Mouse (Mus musculus): Measurements from ENCODE around the gene Plpp3. TPM values are rescaled to one million over a fixed set of nuclear protein-coding genes. Genes with fewer than 3 reads are reported as not detected.

Plpp3 gene
- total RNA-seq, 2 experiments from 2014 or later = 197 to 198 TPM

DNA sequence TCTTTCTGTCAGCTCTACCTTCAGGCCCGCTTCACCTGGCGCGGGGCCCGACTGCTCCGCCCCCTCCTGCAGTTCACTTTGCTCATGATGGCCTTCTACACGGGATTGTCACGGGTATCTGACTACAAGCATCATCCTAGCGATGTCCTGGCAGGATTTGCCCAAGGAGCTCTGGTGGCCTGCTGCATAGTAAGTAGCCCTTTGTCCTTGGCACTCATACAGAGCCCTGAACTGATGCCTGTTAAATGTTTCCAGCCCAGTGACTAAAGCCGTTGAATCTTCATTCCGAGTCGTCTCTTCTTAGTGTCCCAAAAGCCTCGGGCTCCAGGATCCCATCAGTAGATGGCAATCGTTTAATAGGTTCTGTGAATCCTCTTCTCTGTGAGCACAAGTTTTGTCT, 62.2 kb downstream of the Plpp3 start:
- Histone ChIP-seq H3K27ac (no peak overlapping the region; the same call in 1 of the 2 replicates), H3K4me3 (no peak overlapping the region)
- no peak for TF ChIP-seq CTCF (conservative IDR thresholded peaks at IDR 0.05)
- no peak for DNase-seq (ENCODE audit: low spot score in 2 of 2)

DNA sequence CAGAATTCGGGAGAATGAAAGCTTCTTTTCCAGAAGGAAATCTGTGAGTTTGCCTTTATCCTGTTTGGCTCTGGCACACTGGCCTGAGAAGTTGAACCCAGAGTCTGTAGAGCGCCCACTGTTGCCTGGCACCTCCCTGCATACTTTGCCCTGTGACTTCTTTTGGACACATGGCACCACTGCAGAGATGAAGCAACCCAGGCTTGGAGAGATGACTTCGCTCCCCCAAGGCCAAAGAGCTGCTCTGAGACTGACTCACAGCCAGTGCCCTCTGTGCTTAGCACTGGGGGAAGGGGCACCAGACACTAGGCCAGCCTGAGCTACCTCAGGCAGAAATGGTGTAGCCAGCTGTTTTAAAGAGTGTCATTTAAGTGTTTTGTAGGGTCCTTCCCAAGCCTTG, 63.7 kb downstream of the Plpp3 start:
- Histone ChIP-seq H3K4me3 (no peak overlapping the region), H3K27ac (no peak overlapping the region)
- no peak for DNase-seq (ENCODE audit: low spot score in 2 of 2)
- TF ChIP-seq CTCF (conservative IDR thresholded peaks at IDR 0.05) = no peak

DNA sequence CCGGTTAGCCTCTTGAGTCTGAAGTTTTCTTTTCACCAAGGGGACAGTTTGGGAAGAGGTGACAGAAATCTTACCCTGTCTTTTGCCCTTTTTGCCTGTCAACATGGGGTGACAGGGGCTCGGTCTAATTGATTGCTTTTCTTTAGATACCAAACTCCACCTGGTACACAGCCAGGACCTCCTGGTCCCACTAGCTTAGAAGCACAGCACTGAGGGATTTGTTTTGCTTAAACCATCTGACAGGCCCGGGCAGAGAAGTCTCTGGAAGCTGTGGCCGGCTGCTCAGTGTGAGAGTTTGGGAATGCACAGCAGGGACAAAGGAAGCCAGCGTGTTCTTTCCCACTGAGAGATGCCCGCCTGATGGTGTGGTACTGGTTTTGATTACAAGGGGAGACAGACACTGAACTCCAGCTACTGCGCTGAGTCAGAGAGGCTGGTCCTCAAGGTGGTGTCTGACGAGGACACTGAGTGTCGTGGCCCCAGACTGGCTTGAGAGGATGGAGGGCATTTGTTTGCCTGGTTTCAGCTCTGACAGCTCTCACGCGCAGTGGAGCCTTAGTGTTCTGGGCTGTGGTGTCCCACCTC, 64.2 kb downstream of the Plpp3 start:
- no peak for DNase-seq (ENCODE audit: low spot score in 2 of 2)
- no peak overlapping the region for H3K4me3 ChIP-seq
- no peak overlapping the region for H3K27ac ChIP-seq
- no peak for TF ChIP-seq CTCF (conservative IDR thresholded peaks at IDR 0.05)

DNA sequence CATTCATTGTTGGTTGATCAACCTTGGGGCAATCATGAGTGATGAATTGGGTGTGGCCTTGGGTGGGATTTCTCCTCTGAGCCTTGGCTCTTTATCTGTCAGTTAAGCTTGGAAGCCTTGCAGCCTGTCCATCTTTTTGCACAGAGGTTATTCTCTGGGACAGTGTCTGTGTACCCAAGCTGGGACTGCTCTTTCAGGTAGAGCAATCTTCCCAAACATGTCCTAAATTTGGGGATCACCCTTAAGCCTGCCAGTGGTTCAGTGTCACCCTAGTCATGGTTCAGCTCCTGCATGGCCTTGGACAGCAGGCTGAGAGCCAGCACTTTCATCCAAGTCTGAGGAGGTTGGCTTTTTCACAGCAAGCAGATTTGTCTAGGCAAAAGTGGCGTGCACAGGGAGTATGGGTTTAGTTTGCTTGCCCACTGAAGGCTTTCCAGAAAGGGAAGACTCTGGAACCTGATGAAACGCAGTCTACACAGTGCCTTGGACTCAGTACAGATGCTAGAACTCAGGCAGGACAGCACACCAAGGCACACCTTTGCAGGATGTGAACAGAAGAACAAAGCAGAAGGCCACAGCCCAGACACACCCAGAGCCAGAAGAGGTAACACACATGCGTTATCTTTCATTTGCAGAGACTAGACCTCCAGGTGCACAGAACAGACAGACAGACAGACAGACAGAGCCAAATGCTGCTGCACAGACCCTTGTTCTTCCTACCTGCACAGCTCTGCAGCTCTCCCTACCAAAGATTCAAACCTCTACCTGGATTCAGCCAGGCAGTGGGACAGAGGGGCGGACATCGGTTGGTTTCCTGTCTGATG, 66.2 kb downstream of the Plpp3 start:
- H3K27ac ChIP-seq = no peak overlapping the region
- no peak for DNase-seq (ENCODE audit: low spot score in 2 of 2)
- no peak for TF ChIP-seq CTCF (conservative IDR thresholded peaks at IDR 0.05)
- no peak overlapping the region for H3K4me3 ChIP-seq

DNA sequence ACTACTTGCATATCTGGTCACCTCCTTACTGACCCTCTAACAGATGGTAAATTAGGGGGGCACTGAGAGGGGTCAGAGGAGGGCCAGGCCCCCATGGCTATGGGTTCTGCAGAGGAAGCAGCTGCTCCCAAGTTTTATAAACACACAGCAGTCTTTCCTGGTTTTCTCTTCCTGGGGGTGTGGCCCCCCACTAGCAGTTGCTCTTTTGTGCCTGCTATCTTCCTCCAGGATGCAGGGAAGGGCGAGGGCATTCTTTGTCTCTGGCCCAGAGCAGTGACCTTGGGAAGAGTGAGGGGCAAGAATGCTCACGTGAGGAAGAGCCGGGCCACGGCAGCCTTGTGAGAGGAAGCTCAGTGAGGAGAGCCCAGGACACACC, 66.8 kb downstream of the Plpp3 start:
- TF ChIP-seq CTCF (conservative IDR thresholded peaks at IDR 0.05) = no peak
- no peak for DNase-seq (ENCODE audit: low spot score in 2 of 2)
- Histone ChIP-seq H3K27ac (no peak overlapping the region), H3K4me3 (no peak overlapping the region)

DNA sequence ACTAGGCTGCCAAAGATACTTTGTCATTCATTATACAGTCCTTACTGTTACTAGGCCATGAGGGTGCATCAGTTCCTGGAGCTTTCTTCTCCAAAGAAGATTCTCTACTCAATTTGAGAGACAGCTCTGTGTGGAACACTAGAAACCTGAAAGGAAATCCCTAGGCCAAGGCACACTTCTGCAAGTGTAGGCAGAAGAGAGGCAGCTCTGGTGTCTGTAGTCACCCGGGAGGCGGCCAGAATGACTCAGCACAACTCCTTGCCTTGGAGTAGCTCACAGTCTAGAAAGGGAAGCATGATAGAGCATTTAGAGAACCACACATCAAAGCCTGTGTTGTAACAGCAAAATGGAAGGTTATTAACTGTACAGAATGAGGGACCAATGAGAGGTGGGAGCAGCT, 68.4 kb downstream of the Plpp3 start:
- peak in 1 of 2 experiments; percentile 35 for DNase-seq (ENCODE audit: low spot score in 2 of 2)

DNA sequence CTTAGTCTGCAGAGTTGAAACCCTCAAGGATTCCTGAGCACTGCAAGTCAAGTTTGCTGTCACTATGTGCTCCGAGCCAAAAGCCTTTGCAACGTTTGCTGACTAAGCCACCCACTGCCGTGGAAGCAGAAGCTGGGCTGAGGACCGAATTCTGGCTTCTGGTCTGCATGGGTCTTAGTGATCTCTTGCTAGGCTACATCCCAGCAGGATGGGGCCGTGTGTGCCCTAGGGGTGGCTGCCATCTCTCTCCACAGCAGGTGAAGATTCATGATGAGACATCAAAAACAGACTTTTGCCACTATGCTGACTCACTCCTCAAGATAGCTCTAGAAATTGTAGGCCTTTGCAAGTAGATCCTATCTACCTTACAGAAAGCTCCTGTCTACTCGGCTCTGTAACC, 69.2 kb downstream of the Plpp3 start:
- no peak overlapping the region for H3K27ac ChIP-seq
- peak in 1 of 2 experiments; percentile 25 for DNase-seq (ENCODE audit: low spot score in 2 of 2)
- TF ChIP-seq CTCF (conservative IDR thresholded peaks at IDR 0.05) = no peak
- no peak overlapping the region for H3K4me3 ChIP-seq

More for the DNA sequence above, 68.4 kb downstream of the Plpp3 start:
- peak overlapping the region; percentile 43; the same call in 1 of the 2 replicates for H3K27ac ChIP-seq
- no peak overlapping the region for H3K4me3 ChIP-seq
- no peak for TF ChIP-seq CTCF (conservative IDR thresholded peaks at IDR 0.05)

DNA sequence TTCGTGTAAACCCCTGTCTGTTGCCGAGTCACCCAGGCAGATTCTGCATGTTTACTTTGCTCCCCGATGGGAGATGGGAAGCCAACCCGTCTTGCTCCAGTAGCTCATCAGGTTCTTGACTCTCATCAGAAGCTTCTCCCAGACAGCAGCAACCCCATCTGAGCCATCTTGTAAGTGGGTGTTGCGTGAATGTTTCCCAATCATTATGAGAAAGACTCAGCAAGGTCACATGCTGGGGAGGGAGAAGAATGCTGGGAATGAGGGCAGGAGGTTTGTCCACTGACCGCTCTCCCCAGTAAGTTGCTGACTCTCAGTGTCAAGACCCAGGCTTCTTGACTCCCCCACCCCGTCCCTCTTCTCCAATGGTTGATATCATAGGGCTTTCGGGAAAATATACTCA, 73.0 kb downstream of the Plpp3 start:
- no peak for DNase-seq (ENCODE audit: low spot score in 2 of 2)
- TF ChIP-seq CTCF (conservative IDR thresholded peaks at IDR 0.05) = no peak
- Histone ChIP-seq H3K27ac (no peak overlapping the region), H3K4me3 (no peak overlapping the region)

DNA sequence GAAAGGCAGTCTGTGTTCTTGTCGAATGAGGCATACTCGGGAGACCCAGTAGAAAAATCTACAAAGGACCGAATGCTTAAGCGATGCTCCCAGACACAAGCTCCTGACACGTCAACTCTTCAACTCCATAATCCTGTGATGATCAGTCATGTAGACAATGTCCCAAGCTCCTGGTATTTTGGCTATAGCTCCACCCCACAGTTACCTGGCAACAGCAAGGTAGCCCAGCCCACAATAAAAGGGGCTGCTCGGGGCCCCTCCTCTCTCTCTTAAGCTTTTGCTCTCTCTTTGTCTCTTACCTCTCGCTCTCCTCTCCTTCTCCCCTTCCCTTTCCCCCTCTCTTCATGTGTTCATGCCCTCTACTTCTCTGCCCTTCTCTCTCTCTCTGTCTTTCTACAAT, 83.1 kb downstream of the Plpp3 start:
- TF ChIP-seq CTCF (conservative IDR thresholded peaks at IDR 0.05) = no peak
- Histone ChIP-seq H3K4me3 (no peak overlapping the region), H3K27ac (no peak overlapping the region)
- no peak for DNase-seq (ENCODE audit: low spot score in 2 of 2)

DNA sequence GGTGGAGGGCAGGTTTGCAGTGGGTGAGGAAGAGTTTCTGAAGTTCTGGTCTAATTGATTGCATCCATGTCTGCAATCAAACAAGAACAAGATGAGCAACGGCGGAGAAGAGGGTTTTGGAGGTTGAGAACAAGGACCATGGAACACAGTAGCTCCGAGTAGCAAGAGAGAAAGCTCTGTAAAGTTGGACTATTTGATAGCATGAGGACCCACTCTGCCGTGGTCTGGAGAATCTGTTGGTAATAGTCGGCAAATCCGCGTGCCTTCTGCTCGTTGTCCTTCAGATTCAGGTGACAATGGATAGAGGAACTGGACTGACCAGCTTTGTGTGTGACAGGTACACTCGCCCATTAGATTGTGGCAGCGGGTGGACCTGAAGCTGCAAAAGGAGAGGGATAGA, 87.8 kb downstream of the Plpp3 start:
- H3K27ac ChIP-seq = no peak overlapping the region
- TF ChIP-seq CTCF (conservative IDR thresholded peaks at IDR 0.05) = no peak

DNA sequence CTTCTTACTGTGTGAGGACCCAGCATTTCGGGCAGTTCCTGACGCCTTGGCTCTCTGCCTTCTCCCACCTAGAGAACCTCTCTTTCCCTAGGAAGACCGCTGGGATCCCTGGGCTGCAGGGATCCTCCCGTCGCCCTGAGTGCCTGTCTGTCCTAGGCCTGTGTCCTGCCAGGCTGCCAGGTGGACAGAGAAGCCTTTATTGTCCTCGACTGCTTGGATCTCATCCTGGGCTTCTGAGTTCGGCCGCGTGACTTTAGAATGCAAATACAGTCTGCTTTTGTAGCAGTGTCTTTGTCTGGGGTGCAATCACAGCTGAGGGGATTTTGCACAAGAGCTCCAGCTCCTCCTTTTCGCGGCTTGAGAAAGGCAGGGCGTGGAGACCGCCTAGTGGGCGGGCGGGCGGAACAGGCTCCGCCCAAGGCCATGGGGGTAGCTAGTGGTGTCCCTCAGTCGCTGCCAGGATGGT, 88.4 kb downstream of the Plpp3 start:
- TF ChIP-seq CTCF (conservative IDR thresholded peaks at IDR 0.05) = peak; percentile 35
- Histone ChIP-seq H3K27ac (peak overlapping the region; percentile 46; the same call in 1 of the 2 replicates), H3K4me3 (peak overlapping the region; percentile 38)
- peak; percentile 23 to 55 for DNase-seq (ENCODE audit: low spot score in 2 of 2)

More for the DNA sequence above, 87.8 kb downstream of the Plpp3 start:
- no peak for DNase-seq (ENCODE audit: low spot score in 2 of 2)
- H3K4me3 ChIP-seq = no peak overlapping the region

DNA sequence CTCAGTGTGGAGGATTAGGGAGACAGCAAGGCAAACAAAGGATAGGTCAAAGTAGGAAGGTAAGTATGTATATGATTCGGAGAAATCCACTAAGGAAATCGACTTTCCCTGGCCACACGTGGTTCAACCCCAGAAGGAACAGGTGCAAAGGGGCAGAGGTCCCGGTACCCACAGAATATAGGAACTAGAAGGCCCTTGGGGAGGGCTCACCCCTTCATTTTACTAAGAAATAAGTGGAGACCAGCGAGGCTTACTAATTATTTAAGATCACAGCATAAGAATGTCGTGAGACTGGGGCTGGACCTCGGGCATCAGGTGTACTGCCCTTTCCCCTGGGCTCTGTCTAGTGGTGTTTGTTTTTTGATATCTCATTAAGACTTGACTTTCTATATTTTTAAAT, 89.2 kb downstream of the Plpp3 start:
- DNase-seq (ENCODE audit: low spot score in 2 of 2) = no peak
- TF ChIP-seq CTCF (conservative IDR thresholded peaks at IDR 0.05) = no peak
- Histone ChIP-seq H3K4me3 (no peak overlapping the region), H3K27ac (no peak overlapping the region)

DNA sequence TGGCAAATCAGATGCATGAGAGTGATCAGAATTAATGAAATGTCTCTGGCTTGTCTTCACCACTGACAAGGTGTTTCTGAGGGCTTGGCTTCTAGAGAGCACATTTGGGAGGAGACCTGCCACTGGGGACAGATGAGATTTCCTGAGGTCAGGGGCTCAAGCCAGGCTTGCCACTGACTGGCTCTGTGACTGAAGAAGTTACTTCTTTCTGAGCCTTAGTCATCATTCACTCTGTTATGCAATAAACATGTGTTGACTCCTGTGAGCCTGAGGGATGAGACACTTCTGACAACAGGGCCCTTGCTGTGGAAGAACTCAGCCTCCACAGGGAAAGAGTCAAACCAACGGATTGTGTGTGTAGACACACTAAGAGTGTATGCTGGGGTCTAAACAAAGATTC, 91.0 kb downstream of the Plpp3 start:
- H3K27ac ChIP-seq = no peak overlapping the region
- DNase-seq (ENCODE audit: low spot score in 2 of 2) = no peak
- no peak for TF ChIP-seq CTCF (conservative IDR thresholded peaks at IDR 0.05)
- H3K4me3 ChIP-seq = no peak overlapping the region

DNA sequence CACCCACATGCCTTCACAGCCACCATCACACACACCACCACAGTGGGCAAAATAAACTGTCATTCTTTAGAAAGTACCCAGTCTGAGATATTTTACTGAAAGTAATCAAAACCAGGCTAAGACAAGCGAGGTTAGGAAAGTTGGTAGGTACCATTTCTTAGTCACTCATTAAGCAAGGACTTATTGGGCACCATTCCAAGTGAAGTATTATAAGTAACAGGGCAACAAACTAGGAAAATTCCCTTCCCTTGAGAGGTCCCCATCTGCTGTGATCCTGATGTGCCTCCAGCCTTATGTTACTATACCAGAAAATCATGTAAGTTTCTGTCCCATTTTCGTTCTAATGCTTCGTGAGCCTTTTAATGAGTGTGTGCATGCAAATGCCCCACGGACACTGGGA, 92.1 kb downstream of the Plpp3 start:
- Histone ChIP-seq H3K4me3 (no peak overlapping the region), H3K27ac (no peak overlapping the region)
- no peak for DNase-seq (ENCODE audit: low spot score in 2 of 2)
- TF ChIP-seq CTCF (conservative IDR thresholded peaks at IDR 0.05) = no peak
